Comparison of ENCODE assay signal across 23 mouse cellular contexts in genomic region chr6:116636581-116637235, GRCm38 (mm10). TPM values are rescaled to one million over a fixed set of nuclear protein-coding genes. Genes with fewer than 3 reads are reported as not detected.
DNase-seq lines count a peak whose midpoint lies in the region; ATAC-seq and TF ChIP-seq lines count a peak whose summit lies in the region.
"Had no signal": no experiment of that assay in that cellular context is flagged by ENCODE, and none has a peak within 500 bp of the region (broad histone marks: within the 10 kb centered on the region; RNA-seq: fewer than 3 reads in every experiment).

No protein-coding gene starts in this region.

- no peaks in the 10 kb centered on the region for H3K36me3 ChIP-seq in heart, embryonic 13.5 days
- no peaks in the 10 kb centered on the region for H3K36me3 ChIP-seq in stomach, embryonic 14.5 days (ENCODE audit: control insufficient read depth, insufficient read depth, low read length)
- H3K36me3 ChIP-seq in stomach, postnatal 0 days (ENCODE audit: control insufficient read depth, insufficient read depth, low read length): no peaks in the 10 kb centered on the region
- H3K36me3 ChIP-seq in limb, embryonic 12.5 days: no peaks in the 10 kb centered on the region
- no peaks in the 10 kb centered on the region for H3K36me3 ChIP-seq in myocyte (ENCODE audit: control insufficient read depth, insufficient read depth)
- H3K36me3 ChIP-seq in midbrain, postnatal 0 days (ENCODE audit: insufficient read depth, low read length): no peaks in the 10 kb centered on the region
- H3K36me3 ChIP-seq: forebrain, embryonic 12.5 days; G1E; neural tube, embryonic 15.5 days had no signal

- H3K4me3 ChIP-seq in heart, embryonic 13.5 days: no peak overlapping the region
- H3K4me3 ChIP-seq in stomach, embryonic 14.5 days (ENCODE audit: low read depth, low read length): no peak overlapping the region
- H3K4me3 ChIP-seq in stomach, postnatal 0 days (ENCODE audit: low read depth, low read length): no peak overlapping the region
- H3K4me3 ChIP-seq in limb, embryonic 12.5 days (replicated peaks): no peak overlapping the region
- no peak overlapping the region for H3K4me3 ChIP-seq in myocyte
- H3K4me3 ChIP-seq in midbrain, postnatal 0 days (ENCODE audit: low read depth, low read length): no peak overlapping the region
- H3K4me3 ChIP-seq: forebrain, embryonic 12.5 days; hindbrain, embryonic 13.5 days; neural tube, embryonic 15.5 days had no signal

- peaks cover 54% of the 10 kb centered on the region for H3K4me1 ChIP-seq in heart, embryonic 13.5 days
- no peaks in the 10 kb centered on the region for H3K4me1 ChIP-seq in stomach, embryonic 14.5 days (ENCODE audit: control insufficient read depth, insufficient read depth, low read length)
- no peaks in the 10 kb centered on the region for H3K4me1 ChIP-seq in stomach, postnatal 0 days (replicated peaks; ENCODE audit: control insufficient read depth, insufficient read depth)
- H3K4me1 ChIP-seq in limb, embryonic 12.5 days (replicated peaks): peaks cover 6% of the 10 kb centered on the region; the same call in 1 of the 2 replicates
- no peaks in the 10 kb centered on the region for H3K4me1 ChIP-seq in midbrain, postnatal 0 days (ENCODE audit: insufficient read depth, low read length)
- H3K4me1 ChIP-seq: forebrain, embryonic 12.5 days; hindbrain, embryonic 13.5 days; neural tube, embryonic 15.5 days had no signal

- H3K9ac ChIP-seq in heart, embryonic 13.5 days: no peak overlapping the region
- 0 out of 2 replicates have a peak overlapping the region, but pooled peaks have one; percentile 4 for H3K9ac ChIP-seq in stomach, embryonic 14.5 days (replicated peaks; ENCODE audit: low read depth, low read length)
- H3K9ac ChIP-seq in stomach, postnatal 0 days (ENCODE audit: low read length): no peak overlapping the region
- H3K9ac ChIP-seq in limb, embryonic 12.5 days (replicated peaks): no peak overlapping the region
- no peak overlapping the region for H3K9ac ChIP-seq in midbrain, postnatal 0 days (replicated peaks; ENCODE audit: low read length, poor library complexity, severe bottlenecking)
- H3K9ac ChIP-seq: forebrain, embryonic 12.5 days; hindbrain, embryonic 13.5 days; liver, embryonic 14.5 days; neural tube, embryonic 15.5 days had no signal

- no peak for DNase-seq in heart, adult 8-10 months (ENCODE audit: low spot score)
- DNase-seq in stomach, postnatal 0 days (ENCODE audit: low spot score): no peak
- no peak for DNase-seq in cerebellum, adult 11 months
- no peak for DNase-seq in midbrain, postnatal 0 days (ENCODE audit: low spot score)
- DNase-seq: cerebellum, postnatal 14 days; kidney, postnatal 25 days; layer of hippocampus, adult 9-11 months; retina, postnatal 1 day; right cerebral cortex, postnatal 4 days had no signal

- ATAC-seq in heart, embryonic 13.5 days (ENCODE audit: extremely low read depth, insufficient number of reproducible peaks, low FRiP score, low TSS enrichment): no peak
- ATAC-seq in stomach, embryonic 14.5 days (ENCODE audit: insufficient number of reproducible peaks, insufficient read depth, low FRiP score, low read depth): no peak
- ATAC-seq in stomach, postnatal 0 days (ENCODE audit: low FRiP score, low TSS enrichment): no peak
- no peak for ATAC-seq in limb, embryonic 12.5 days (ENCODE audit: insufficient number of reproducible peaks, insufficient read depth, low FRiP score, low TSS enrichment, low read depth)
- ATAC-seq in midbrain, postnatal 0 days (ENCODE audit: low FRiP score): no peak
- ATAC-seq: CD4-positive, CD25-positive, alpha-beta regulatory T cell, adult 4 months had no signal

- no peaks in the 10 kb centered on the region for H3K79me2 ChIP-seq in myocyte (ENCODE audit: control insufficient read depth, insufficient read depth)

- no peak overlapping the region for H3K4me2 ChIP-seq in heart, embryonic 13.5 days
- H3K4me2 ChIP-seq in stomach, embryonic 14.5 days (replicated peaks; ENCODE audit: low read depth, low read length): no peak overlapping the region
- no peak overlapping the region for H3K4me2 ChIP-seq in stomach, postnatal 0 days (replicated peaks; ENCODE audit: low read depth)
- no peak overlapping the region for H3K4me2 ChIP-seq in limb, embryonic 12.5 days
- H3K4me2 ChIP-seq in myocyte (ENCODE audit: low read depth): peak overlapping the region; percentile 1
- H3K4me2 ChIP-seq in midbrain, postnatal 0 days (ENCODE audit: low read depth, low read length, poor library complexity, severe bottlenecking): no peak overlapping the region
- H3K4me2 ChIP-seq: forebrain, embryonic 12.5 days; hindbrain, embryonic 13.5 days; neural tube, embryonic 15.5 days had no signal

- H3K27ac ChIP-seq in heart, embryonic 13.5 days (replicated peaks): peak overlapping the region; percentile 98
- peak overlapping the region; percentile 0; the same call in 1 of the 2 replicates for H3K27ac ChIP-seq in stomach, embryonic 14.5 days (ENCODE audit: low read length)
- no peak overlapping the region for H3K27ac ChIP-seq in stomach, postnatal 0 days (replicated peaks)
- 0 out of 2 replicates have a peak overlapping the region, but pooled peaks have one; percentile 41 for H3K27ac ChIP-seq in limb, embryonic 12.5 days
- H3K27ac ChIP-seq in midbrain, postnatal 0 days (ENCODE audit: low read depth, low read length): no peak overlapping the region
- H3K27ac ChIP-seq: forebrain, embryonic 12.5 days; hindbrain, embryonic 13.5 days; liver, embryonic 14.5 days; neural tube, embryonic 15.5 days had no signal

- 71% methylated on average over 9 of the region's 9 CpGs for WGBS in heart, embryonic 13.5 days
- WGBS in stomach, embryonic 14.5 days: 80% methylated on average over 9 of the region's 9 CpGs
- WGBS in stomach, postnatal 0 days: 60% methylated on average over 9 of the region's 9 CpGs
- WGBS in limb, embryonic 12.5 days: 70% methylated on average over 9 of the region's 9 CpGs
- WGBS in midbrain, postnatal 0 days: 81% methylated on average over 9 of the region's 9 CpGs

- no peak for TF ChIP-seq CTCF in stomach, postnatal 0 days (IDR thresholded peaks at IDR 0.05; ENCODE audit: low read depth)
- TF ChIP-seq CTCF in midbrain, postnatal 0 days (IDR thresholded peaks at IDR 0.05): no peak

- no peak overlapping the region for H3ac ChIP-seq in myocyte (ENCODE audit: control insufficient read depth, insufficient read length)

- no peaks in the 10 kb centered on the region for H3K9me3 ChIP-seq in heart, embryonic 13.5 days
- H3K9me3 ChIP-seq in stomach, embryonic 14.5 days (ENCODE audit: control insufficient read depth, low read depth, low read length): no peaks in the 10 kb centered on the region
- no peaks in the 10 kb centered on the region for H3K9me3 ChIP-seq in stomach, postnatal 0 days (ENCODE audit: control insufficient read depth, low read length)
- H3K9me3 ChIP-seq in limb, embryonic 12.5 days: no peaks in the 10 kb centered on the region
- no peaks in the 10 kb centered on the region for H3K9me3 ChIP-seq in midbrain, postnatal 0 days (ENCODE audit: low read length)
- H3K9me3 ChIP-seq: forebrain, embryonic 12.5 days; hindbrain, embryonic 13.5 days; neural tube, embryonic 15.5 days had no signal

- no peak for TF ChIP-seq EP300 in stomach, postnatal 0 days (optimal IDR thresholded peaks at IDR 0.05)

- no peaks in the 10 kb centered on the region for H3K27me3 ChIP-seq in heart, embryonic 13.5 days (replicated peaks)
- no peaks in the 10 kb centered on the region for H3K27me3 ChIP-seq in stomach, embryonic 14.5 days (ENCODE audit: control insufficient read depth, insufficient read depth, low read length)
- no peaks in the 10 kb centered on the region for H3K27me3 ChIP-seq in stomach, postnatal 0 days (ENCODE audit: control insufficient read depth, insufficient read depth, low read length)
- no peaks in the 10 kb centered on the region for H3K27me3 ChIP-seq in limb, embryonic 12.5 days
- H3K27me3 ChIP-seq in myocyte (ENCODE audit: control insufficient read depth, insufficient read depth, insufficient read length): no peaks in the 10 kb centered on the region
- no peaks in the 10 kb centered on the region for H3K27me3 ChIP-seq in midbrain, postnatal 0 days (ENCODE audit: insufficient read depth, low read length)
- H3K27me3 ChIP-seq: forebrain, embryonic 12.5 days; hindbrain, embryonic 13.5 days; neural tube, embryonic 15.5 days had no signal

- no peak for TF ChIP-seq POLR2A in myocyte (IDR thresholded peaks at IDR 0.05; ENCODE audit: insufficient read length, low read depth)

RNA-seq across cellular contexts. Expression of gene Zfp422, which starts 7.9 kb away (rescaled TPM):
- 82.4 and 83.3 TPM in 2 replicates for polyA plus RNA-seq in heart, embryonic 13.5 days (2015; fragmentation: Nextera tagmentation; extraction: Ambion mirVana)
- total RNA-seq in heart, adult 8-10 months (2022): 10 to 100 TPM; 13.6 to 15.5 (median 14.8) TPM
- 170 and 178 TPM in 2 replicates for polyA plus RNA-seq in stomach, embryonic 14.5 days (2014; fragmentation: Nextera tagmentation; extraction: Ambion mirVana)
- 52.4 and 54.4 TPM in 2 replicates for polyA plus RNA-seq in stomach, postnatal 0 days (2015; fragmentation: Nextera tagmentation; extraction: Ambion mirVana)
- 262 and 269 TPM in 2 replicates for polyA plus RNA-seq in limb, embryonic 12.5 days (2016; fragmentation: Nextera tagmentation; extraction: Ambion mirVana)
- 5.2 TPM for polyA plus RNA-seq in myocyte (2012; fragmentation: generic; extraction: Trizol)
- total RNA-seq in midbrain, postnatal 0 days (2014; rRNA removed): 62.8 and 64.5 TPM in 2 replicates
- polyA plus RNA-seq in midbrain, postnatal 0 days (2015; fragmentation: Nextera tagmentation; extraction: Ambion mirVana): 95.0 and 96.4 TPM in 2 replicates
- polyA plus RNA-seq: G1E had no signal

RNA-seq across cellular contexts. Expression of gene Depp1, which starts 13.7 kb away (rescaled TPM):
- 16.1 and 17.5 TPM in 2 replicates for polyA plus RNA-seq in heart, embryonic 13.5 days (2015; fragmentation: Nextera tagmentation; extraction: Ambion mirVana)
- total RNA-seq in heart, adult 8-10 months (2022): 10 to 100 TPM; 32.2 to 58.5 (median 41.2) TPM
- polyA plus RNA-seq in stomach, embryonic 14.5 days (2014; fragmentation: Nextera tagmentation; extraction: Ambion mirVana): 33.0 and 33.8 TPM in 2 replicates
- 31.6 and 37.0 TPM in 2 replicates for polyA plus RNA-seq in stomach, postnatal 0 days (2015; fragmentation: Nextera tagmentation; extraction: Ambion mirVana)
- 19.9 and 22.1 TPM in 2 replicates for polyA plus RNA-seq in limb, embryonic 12.5 days (2016; fragmentation: Nextera tagmentation; extraction: Ambion mirVana)
- polyA plus RNA-seq in myocyte (2012; fragmentation: generic; extraction: Trizol): 12.0 TPM
- 1.4 and 5.0 TPM in 2 replicates for total RNA-seq in midbrain, postnatal 0 days (2014; rRNA removed)
- 3.1 TPM in 2 replicates for polyA plus RNA-seq in midbrain, postnatal 0 days (2015; fragmentation: Nextera tagmentation; extraction: Ambion mirVana)
- total RNA-seq: G1E had no signal
- polyA plus RNA-seq: CD4-positive, CD25-positive, alpha-beta regulatory T cell, adult 4 months; G1E had no signal

RNA-seq across cellular contexts. Expression of gene Rassf4, which starts 37.0 kb away (rescaled TPM):
- polyA plus RNA-seq in heart, embryonic 13.5 days (2015; fragmentation: Nextera tagmentation; extraction: Ambion mirVana): 5.5 and 6.4 TPM in 2 replicates
- 1 to 10 TPM; 3.7 to 7.0 (median 5.1) TPM for total RNA-seq in heart, adult 8-10 months (2022)
- polyA plus RNA-seq in stomach, embryonic 14.5 days (2014; fragmentation: Nextera tagmentation; extraction: Ambion mirVana): 11.3 and 13.1 TPM in 2 replicates
- polyA plus RNA-seq in stomach, postnatal 0 days (2015; fragmentation: Nextera tagmentation; extraction: Ambion mirVana): 4.1 and 5.6 TPM in 2 replicates
- 6.2 and 6.5 TPM in 2 replicates for polyA plus RNA-seq in limb, embryonic 12.5 days (2016; fragmentation: Nextera tagmentation; extraction: Ambion mirVana)
- polyA plus RNA-seq in myocyte (2012; fragmentation: generic; extraction: Trizol): 0.86 TPM
- total RNA-seq in midbrain, postnatal 0 days (2014; rRNA removed): 6.7 and 7.0 TPM in 2 replicates
- polyA plus RNA-seq in midbrain, postnatal 0 days (2015; fragmentation: Nextera tagmentation; extraction: Ambion mirVana): 8.1 and 10.4 TPM in 2 replicates
- polyA plus RNA-seq: G1E had no signal

RNA-seq across cellular contexts. Expression of gene Olfr215, which starts 52.7 kb away (rescaled TPM):
- not detected in 2 replicates for polyA plus RNA-seq in heart, embryonic 13.5 days (2015; fragmentation: Nextera tagmentation; extraction: Ambion mirVana)
- not detected for total RNA-seq in heart, adult 8-10 months (2022)
- polyA plus RNA-seq in stomach, embryonic 14.5 days (2014; fragmentation: Nextera tagmentation; extraction: Ambion mirVana): not detected in 2 replicates
- polyA plus RNA-seq in stomach, postnatal 0 days (2015; fragmentation: Nextera tagmentation; extraction: Ambion mirVana): not detected in 2 replicates
- not detected in 2 replicates for polyA plus RNA-seq in limb, embryonic 12.5 days (2016; fragmentation: Nextera tagmentation; extraction: Ambion mirVana)
- 0.14 TPM for polyA plus RNA-seq in myocyte (2012; fragmentation: generic; extraction: Trizol)
- 0.05 TPM in 1 of 2 replicates, not detected in the other for total RNA-seq in midbrain, postnatal 0 days (2014; rRNA removed)
- not detected in 2 replicates for polyA plus RNA-seq in midbrain, postnatal 0 days (2015; fragmentation: Nextera tagmentation; extraction: Ambion mirVana)
- total RNA-seq: adrenal gland, postnatal 4 days; left cerebral cortex, adult 8-10 months had no signal
- polyA plus RNA-seq: CD4-positive, CD25-positive, alpha-beta regulatory T cell, adult 4 months; forebrain, embryonic 12.5 days; G1E; gonadal fat pad, adult 2 months; hindbrain, embryonic 13.5 days; intestine, embryonic 16.5 days; liver, embryonic 14.5 days; neural tube, embryonic 15.5 days had no signal

Comparison
In these comparisons a context has a peak if more than half of its experiments do, and no peak if none do; other contexts are left out.
1. H3K27ac ChIP-seq: peak in heart, embryonic 13.5 days (single experiment), stomach, embryonic 14.5 days (single experiment) and limb, embryonic 12.5 days (single experiment); none in stomach, postnatal 0 days (single experiment) and midbrain, postnatal 0 days (single experiment).